In the genomic region with DNA sequence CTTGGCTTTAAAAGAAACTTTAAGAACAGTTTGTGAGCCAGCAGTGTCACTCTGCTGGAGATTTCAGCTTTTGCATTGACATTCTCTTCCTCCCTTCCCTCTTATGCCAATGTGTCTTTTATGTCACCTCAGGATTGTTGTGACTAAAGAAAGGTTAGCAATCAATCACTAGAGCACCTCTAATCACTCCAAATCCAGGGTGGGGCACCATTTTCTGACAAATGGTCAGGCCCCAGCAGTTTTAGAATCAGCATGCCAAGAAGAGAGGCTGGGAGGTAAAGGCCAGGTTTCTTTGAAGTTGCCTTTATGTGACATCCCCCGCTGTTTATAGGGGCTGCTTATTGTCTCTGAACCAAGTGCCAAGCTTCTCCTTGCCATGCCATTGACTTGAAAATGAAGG, we compare ENCODE assay signal across 22 mouse cellular contexts.
"Had no signal": no experiment of that assay in that cellular context is flagged by ENCODE, and none has a peak within 500 bp of the region (broad histone marks: within the 10 kb centered on the region; RNA-seq: fewer than 3 reads in every experiment).

No protein-coding gene starts in this region.

- H3K4me1 ChIP-seq: heart, embryonic 15.5 days; hindbrain, embryonic 13.5 days; hindbrain, embryonic 15.5 days; limb, embryonic 12.5 days; liver, embryonic 13.5 days had no signal

- H3K9me3 ChIP-seq: heart, embryonic 13.5 days; heart, embryonic 15.5 days; hindbrain, embryonic 13.5 days; hindbrain, embryonic 15.5 days; kidney, embryonic 15.5 days; limb, embryonic 12.5 days; liver, embryonic 13.5 days had no signal

- H3K27ac ChIP-seq: heart, adult 2 months; heart, embryonic 13.5 days; heart, embryonic 15.5 days; hindbrain, embryonic 13.5 days; hindbrain, embryonic 15.5 days; hindbrain, postnatal 0 days; kidney, embryonic 15.5 days; kidney, postnatal 0 days; layer of hippocampus, adult 2 months; left cerebral cortex, adult 2 months; limb, embryonic 12.5 days; liver, embryonic 13.5 days had no signal

- DNase-seq: gastrocnemius, postnatal 14 days; gastrocnemius, postnatal 36 days; heart, adult 11 months; heart, adult 2 months; heart, postnatal 14 days; heart, postnatal 36 days; kidney, adult 11 months; kidney, adult 2 months; kidney, postnatal 25 days; kidney, postnatal 4 days; liver; liver, embryonic 13.5 days had no signal

- H3K36me3 ChIP-seq: heart, embryonic 13.5 days; heart, embryonic 15.5 days; hindbrain, embryonic 13.5 days; hindbrain, embryonic 15.5 days; kidney, embryonic 15.5 days; limb, embryonic 12.5 days; liver, embryonic 13.5 days had no signal

- H3K9ac ChIP-seq: heart, embryonic 13.5 days; heart, embryonic 15.5 days; hindbrain, embryonic 13.5 days; hindbrain, embryonic 15.5 days; kidney, embryonic 15.5 days; limb, embryonic 12.5 days; liver, embryonic 13.5 days had no signal

- H3K4me3 ChIP-seq: heart, adult 2 months; heart, embryonic 13.5 days; heart, embryonic 15.5 days; hindbrain, embryonic 13.5 days; hindbrain, embryonic 15.5 days; kidney, embryonic 15.5 days; layer of hippocampus, adult 2 months; left cerebral cortex, adult 2 months; limb, embryonic 12.5 days; liver, embryonic 13.5 days had no signal
